Mouse (Mus musculus) midbrain, embryonic 12.5 days (tissue): ENCODE results near the gene Gm49403. TPM values are rescaled to one million over a fixed set of nuclear protein-coding genes. Genes with fewer than 3 reads are reported as not detected.
"Not testable (repeated sequence)": the region's sequence is repeated elsewhere in the genome, so short reads cannot be mapped to it uniquely, and the experiment has no call there.

ENCODE experiments used
- ATAC-seq: fragments of 200-750 bp; cut with Nextera tagmentation; 2 replicates; pipeline ENCODE4 v1.8.0; 2017; ENCODE audit warnings: low read depth, moderate TSS enrichment, moderate library complexity; ENCODE audit not compliant: low FRiP score
- H3K27ac ChIP-seq: fragments of 300-500 bp; sonication (generic); replicated peaks from 2 replicates; pipeline ENCODE4 v1.5.1; 2016; ENCODE audit warnings: mild to moderate bottlenecking
- H3K27me3 ChIP-seq: fragments of 300-500 bp; sonication (generic); 2 replicates; pipeline ENCODE4 v1.6.1; 2016; ENCODE audit warnings: mild to moderate bottlenecking
- H3K36me3 ChIP-seq: fragments of 300-500 bp; sonication (generic); 2 replicates; pipeline ENCODE4 v1.6.1; 2016
- H3K4me1 ChIP-seq: fragments of 300-500 bp; sonication (generic); 2 replicates; pipeline ENCODE4 v1.6.1; 2016
- H3K4me2 ChIP-seq: fragments of 300-500 bp; sonication (generic); replicated peaks from 2 replicates; pipeline ENCODE4 v1.6.1; 2016; ENCODE audit warnings: mild to moderate bottlenecking, moderate library complexity
- H3K4me3 ChIP-seq: fragments of 300-500 bp; sonication (generic); 2 replicates; pipeline ENCODE4 v1.5.1; 2016; ENCODE audit warnings: mild to moderate bottlenecking
- H3K9ac ChIP-seq: fragments of 300-500 bp; sonication (generic); replicated peaks from 2 replicates; pipeline ENCODE4 v1.6.1; 2016; ENCODE audit warnings: mild to moderate bottlenecking, moderate library complexity
- H3K9me3 ChIP-seq: fragments of 300-500 bp; sonication (generic); 2 replicates; pipeline ENCODE4 v1.6.1; 2016; ENCODE audit warnings: mild to moderate bottlenecking
- WGBS: fragments of 180-500 bp; shearing (Covaris S2); methylation state at CpG from one replicate; pipeline ENCODE4 v1.1.7; 2016; 5-methylcytosine and 5-hydroxymethylcytosine counted together
- polyA plus RNA-seq: library from polyadenylated mRNA; unstranded; fragments of >200 nt; fragmentation: Nextera tagmentation; extraction: Ambion mirVana; gene quantifications from 2 replicates; pipeline ENCODE4 v1.2.1, GENCODE M21; 2016

Gene Gm49403
- polyA plus RNA-seq, 1 experiment from 2014 or later: not detected

- whole genome bisulfite sequencing: 29% methylated on average over 21 of the region's 21 CpGs
- H3K4me1 ChIP-seq: peaks cover 29% of the 10 kb centered on the region
- H3K9me3 ChIP-seq, H3K27me3 ChIP-seq: not testable (repeated sequence)
- H3K36me3 ChIP-seq: peaks cover 28% of the 10 kb centered on the region
- H3K9ac ChIP-seq: peak overlapping the region; percentile 88
- peak overlapping the region; percentile 87 for H3K4me3 ChIP-seq
- H3K27ac ChIP-seq: peak overlapping the region; percentile 81
- ATAC-seq: peak; percentile 71
- H3K4me2 ChIP-seq: peak overlapping the region; percentile 90
These were observed 13.6 kb downstream of the Gm49403 start for GRCm38 (mm10) chr19:8897211-8897864.

- Histone ChIP-seq H3K4me3 (peak within 1 kb of the TSS; percentile 87), H3K27me3 (no peaks in the 10 kb centered on the region), H3K27ac (peak within 1 kb of the TSS; percentile 81), H3K36me3 (peaks cover 32% of the 10 kb centered on the region), H3K4me1 (peaks cover 29% of the 10 kb centered on the region), H3K4me2 (peak within 1 kb of the TSS; percentile 90), H3K9ac (peak within 1 kb of the TSS; percentile 88), H3K9me3 (no peaks in the 10 kb centered on the region)
- ATAC-seq: peak; percentile 99
- WGBS: 0% methylated on average over 50 of the region's 53 CpGs
These were observed 14.2 kb downstream of the Gm49403 start, which contains the start of gene Ganab for GRCm38 (mm10) chr19:8897865-8898495. TSS of gene Ganab (plus strand) at chr19:8898071.

GRCm38 (mm10) chr19:8898576-8898975, 14.8 kb downstream of the Gm49403 start:
- Histone ChIP-seq H3K27me3 (no peaks in the 10 kb centered on the region), H3K9ac (peak overlapping the region; percentile 88), H3K4me1 (peaks cover 25% of the 10 kb centered on the region), H3K27ac (peak overlapping the region; percentile 81), H3K4me2 (peak overlapping the region; percentile 90), H3K9me3 (no peaks in the 10 kb centered on the region), H3K36me3 (peaks cover 38% of the 10 kb centered on the region), H3K4me3 (peak overlapping the region; percentile 87)
- 17% methylated on average over 13 of the region's 13 CpGs for WGBS
- ATAC-seq: no peak

- no peaks in the 10 kb centered on the region for H3K27me3 ChIP-seq
These were observed 15.3 kb downstream of the Gm49403 start for GRCm38 (mm10) chr19:8899079-8899478.

GRCm38 (mm10) chr19:8903412-8903811, 19.7 kb downstream of the Gm49403 start:
- no peak overlapping the region for H3K4me2 ChIP-seq
- no peak for ATAC-seq
- no peaks in the 10 kb centered on the region for H3K27me3 ChIP-seq
- H3K4me1 ChIP-seq: peaks cover 10% of the 10 kb centered on the region
- no peak overlapping the region for H3K27ac ChIP-seq
- H3K9me3 ChIP-seq: no peaks in the 10 kb centered on the region
- 96% methylated on average over 5 of the region's 5 CpGs for WGBS
- no peak overlapping the region for H3K4me3 ChIP-seq
- peaks cover 60% of the 10 kb centered on the region for H3K36me3 ChIP-seq
- H3K9ac ChIP-seq: no peak overlapping the region

More at GRCm38 (mm10) chr19:8899079-8899478, 15.3 kb downstream of the Gm49403 start:
- Histone ChIP-seq H3K9me3 (no peaks in the 10 kb centered on the region), H3K4me1 (peaks cover 21% of the 10 kb centered on the region), H3K4me2 (peak overlapping the region; percentile 90), H3K36me3 (peaks cover 42% of the 10 kb centered on the region), H3K4me3 (peak overlapping the region; percentile 87), H3K9ac (peak overlapping the region; percentile 88), H3K27ac (no peak overlapping the region)
- no peak for ATAC-seq
- 68% methylated on average over 3 of the region's 3 CpGs for WGBS

- Histone ChIP-seq H3K27ac (no peak overlapping the region), H3K4me2 (no peak overlapping the region), H3K9ac (no peak overlapping the region), H3K27me3 (no peaks in the 10 kb centered on the region), H3K9me3 (no peaks in the 10 kb centered on the region), H3K4me3 (no peak overlapping the region), H3K4me1 (no peaks in the 10 kb centered on the region), H3K36me3 (peaks cover 96% of the 10 kb centered on the region)
- WGBS: 91% methylated on average over 6 of the region's 6 CpGs
- no peak for ATAC-seq
These were observed 24.8 kb downstream of the Gm49403 start for GRCm38 (mm10) chr19:8908531-8908930.

GRCm38 (mm10) chr19:8911810-8912209, 28.1 kb downstream of the Gm49403 start:
- H3K36me3 ChIP-seq: peaks cover 100% of the 10 kb centered on the region
- no peak for ATAC-seq
- no peaks in the 10 kb centered on the region for H3K27me3 ChIP-seq
- H3K4me1 ChIP-seq: no peaks in the 10 kb centered on the region
- no peak overlapping the region for H3K27ac ChIP-seq
- WGBS: 97% methylated on average over 5 of the region's 5 CpGs
- peak overlapping the region; percentile 11; the same call in 1 of the 2 replicates for H3K9ac ChIP-seq
- no peak overlapping the region for H3K4me3 ChIP-seq
- no peak overlapping the region for H3K4me2 ChIP-seq
- no peaks in the 10 kb centered on the region for H3K9me3 ChIP-seq

GRCm38 (mm10) chr19:8914212-8914611, 30.5 kb downstream of the Gm49403 start:
- 98% methylated on average over 3 of the region's 3 CpGs for WGBS

GRCm38 (mm10) chr19:8919000-8919399, 35.3 kb downstream of the Gm49403 start:
- WGBS: 93% methylated on average over 3 of the region's 3 CpGs
- no peaks in the 10 kb centered on the region for H3K9me3 ChIP-seq
- no peaks in the 10 kb centered on the region for H3K27me3 ChIP-seq
- H3K9ac ChIP-seq: no peak overlapping the region
- no peak overlapping the region for H3K27ac ChIP-seq
- ATAC-seq: no peak
- H3K4me2 ChIP-seq: no peak overlapping the region
- H3K4me1 ChIP-seq: peaks cover 9% of the 10 kb centered on the region
- peaks cover 35% of the 10 kb centered on the region for H3K36me3 ChIP-seq
- no peak overlapping the region for H3K4me3 ChIP-seq

More at GRCm38 (mm10) chr19:8914212-8914611, 30.5 kb downstream of the Gm49403 start:
- Histone ChIP-seq H3K4me3 (no peak overlapping the region), H3K4me1 (no peaks in the 10 kb centered on the region), H3K27ac (no peak overlapping the region), H3K4me2 (no peak overlapping the region), H3K27me3 (no peaks in the 10 kb centered on the region), H3K36me3 (peaks cover 80% of the 10 kb centered on the region), H3K9me3 (no peaks in the 10 kb centered on the region), H3K9ac (no peak overlapping the region)
- no peak for ATAC-seq

GRCm38 (mm10) chr19:8919684-8920072, 35.9 kb downstream of the Gm49403 start:
- H3K4me3 ChIP-seq: peak overlapping the region; percentile 86; the same call in 1 of the 2 replicates
- peaks cover 9% of the 10 kb centered on the region for H3K4me1 ChIP-seq
- no peaks in the 10 kb centered on the region for H3K27me3 ChIP-seq
- WGBS: 75% methylated on average over 6 of the region's 6 CpGs
- no peak overlapping the region for H3K9ac ChIP-seq
- H3K4me2 ChIP-seq: peak overlapping the region; percentile 77
- H3K9me3 ChIP-seq: no peaks in the 10 kb centered on the region
- ATAC-seq: no peak
- peak overlapping the region; percentile 79; the same call in 1 of the 2 replicates for H3K27ac ChIP-seq
- H3K36me3 ChIP-seq: peaks cover 28% of the 10 kb centered on the region

- ATAC-seq: peak; percentile 98
- Histone ChIP-seq H3K36me3 (peaks cover 25% of the 10 kb centered on the region), H3K9ac (peak within 1 kb of the TSS; percentile 84), H3K9me3 (no peaks in the 10 kb centered on the region), H3K4me2 (peak within 1 kb of the TSS; percentile 77), H3K27ac (peak within 1 kb of the TSS; percentile 79), H3K4me1 (peaks cover 9% of the 10 kb centered on the region), H3K27me3 (no peaks in the 10 kb centered on the region), H3K4me3 (peak within 1 kb of the TSS; percentile 86)
- 4% methylated on average over 42 of the region's 50 CpGs for WGBS
These were observed 36.5 kb downstream of the Gm49403 start, which contains the start of gene B3gat3 for GRCm38 (mm10) chr19:8920073-8920736. TSS of gene B3gat3 (plus strand) at chr19:8920374.

- H3K9me3 ChIP-seq: no peaks in the 10 kb centered on the region
- H3K4me2 ChIP-seq: peak overlapping the region; percentile 77
- 3% methylated on average over 6 of the region's 6 CpGs for WGBS
- H3K4me1 ChIP-seq: peaks cover 9% of the 10 kb centered on the region
- peak overlapping the region; percentile 86 for H3K4me3 ChIP-seq
- H3K36me3 ChIP-seq: peaks cover 25% of the 10 kb centered on the region
- H3K27me3 ChIP-seq: no peaks in the 10 kb centered on the region
- peak overlapping the region; percentile 79 for H3K27ac ChIP-seq
- ATAC-seq: peak; percentile 52; the same call in 1 of the 2 replicates
- H3K9ac ChIP-seq: peak overlapping the region; percentile 84
These were observed 37.1 kb downstream of the Gm49403 start for GRCm38 (mm10) chr19:8920836-8921291.
